Mouse (Mus musculus) embryonic facial prominence, embryonic 13.5 days (tissue): ENCODE measurements around the gene Srebf2. TPM values are rescaled to one million over a fixed set of nuclear protein-coding genes. Genes with fewer than 3 reads are reported as not detected.

Experiments
- ATAC-seq: fragments of 200-750 bp; cut with Nextera tagmentation; 2 replicates; pipeline ENCODE4 v1.8.0; 2017; ENCODE audit warnings: low read depth; ENCODE audit not compliant: insufficient number of reproducible peaks, insufficient read depth, low FRiP score, low TSS enrichment
- H3K27ac ChIP-seq: fragments of 300-500 bp; sonication (generic); 2 replicates; pipeline ENCODE4 v1.5.1; 2015; ENCODE audit warnings: moderate library complexity, mild to moderate bottlenecking, inconsistent platforms
- H3K27me3 ChIP-seq: fragments of 300-500 bp; sonication (generic); 2 replicates; pipeline ENCODE4 v1.6.1; 2015; ENCODE audit warnings: mild to moderate bottlenecking, inconsistent platforms
- H3K36me3 ChIP-seq: fragments of 300-500 bp; sonication (generic); 2 replicates; pipeline ENCODE4 v1.6.1; 2015; ENCODE audit warnings: mild to moderate bottlenecking, inconsistent platforms
- H3K4me1 ChIP-seq: fragments of 300-500 bp; sonication (generic); 2 replicates; pipeline ENCODE4 v1.6.1; 2015; ENCODE audit warnings: inconsistent platforms
- H3K4me2 ChIP-seq: fragments of 300-500 bp; sonication (generic); 2 replicates; pipeline ENCODE4 v1.6.1; 2015; ENCODE audit warnings: moderate library complexity, mild to moderate bottlenecking, inconsistent platforms
- H3K4me3 ChIP-seq: fragments of 300-500 bp; sonication (generic); 2 replicates; pipeline ENCODE4 v1.5.1; 2015; ENCODE audit warnings: mild to moderate bottlenecking, inconsistent platforms
- H3K9ac ChIP-seq: fragments of 300-500 bp; sonication (generic); 2 replicates; pipeline ENCODE4 v1.6.1; 2015; ENCODE audit warnings: mild to moderate bottlenecking, inconsistent platforms
- H3K9me3 ChIP-seq: fragments of 300-500 bp; sonication (generic); 2 replicates; pipeline ENCODE4 v1.6.1; 2016; ENCODE audit warnings: inconsistent platforms
- WGBS: fragments of 180-500 bp; shearing (Covaris S2); methylation state at CpG from one replicate; pipeline ENCODE4 v1.1.7; 2015; ENCODE audit warnings: mixed read lengths; 5-methylcytosine and 5-hydroxymethylcytosine counted together
- polyA plus RNA-seq: library from polyadenylated mRNA; unstranded; fragments of >200 nt; fragmentation: Nextera tagmentation; extraction: Ambion mirVana; gene quantifications from 2 replicates; pipeline ENCODE4 v1.2.1, GENCODE M21; 2015

Srebf2 gene
- polyA plus RNA-seq, 1 experiment from 2014 or later, result 160 TPM

- H3K9ac ChIP-seq, result no peak overlapping the region
- no peaks in the 10 kb centered on the region for H3K9me3 ChIP-seq
- no peak overlapping the region for H3K4me3 ChIP-seq
- no peak overlapping the region for H3K27ac ChIP-seq
- H3K27me3 ChIP-seq, result peaks cover 79% of the 10 kb centered on the region
- no peak overlapping the region for H3K4me2 ChIP-seq
- 49% methylated on average over 14 of the region's 14 CpGs for WGBS
- ATAC-seq, result no peak
- no peaks in the 10 kb centered on the region for H3K36me3 ChIP-seq
- peaks cover 17% of the 10 kb centered on the region for H3K4me1 ChIP-seq
These were observed 74.3 kb downstream of the Srebf2 start for GRCm38 (mm10) chr15:82221104-82221860.

DNA sequence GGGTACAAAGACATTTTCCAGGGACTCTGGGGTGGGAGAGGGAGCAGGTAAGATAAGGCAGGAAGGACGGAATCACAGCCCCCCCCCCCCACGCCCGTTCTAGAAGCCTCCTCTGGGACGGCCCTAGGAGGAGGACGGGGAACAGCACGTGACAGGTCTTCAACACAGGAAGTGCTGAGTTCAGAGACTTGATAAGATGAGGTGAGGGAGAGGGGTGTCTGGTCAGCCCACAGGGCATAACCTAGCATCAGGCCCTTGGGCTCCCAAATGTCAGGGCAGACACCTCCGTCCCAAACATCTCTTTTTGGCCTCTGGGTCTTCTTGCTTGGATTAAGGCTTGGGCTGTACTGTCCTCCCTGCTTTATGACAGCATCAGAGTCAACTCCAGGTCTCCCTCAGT lies 76.3 kb downstream of the Srebf2 start:
- no peaks in the 10 kb centered on the region for H3K9me3 ChIP-seq
- peaks cover 62% of the 10 kb centered on the region for H3K27me3 ChIP-seq
- H3K4me3 ChIP-seq, result no peak overlapping the region

DNA sequence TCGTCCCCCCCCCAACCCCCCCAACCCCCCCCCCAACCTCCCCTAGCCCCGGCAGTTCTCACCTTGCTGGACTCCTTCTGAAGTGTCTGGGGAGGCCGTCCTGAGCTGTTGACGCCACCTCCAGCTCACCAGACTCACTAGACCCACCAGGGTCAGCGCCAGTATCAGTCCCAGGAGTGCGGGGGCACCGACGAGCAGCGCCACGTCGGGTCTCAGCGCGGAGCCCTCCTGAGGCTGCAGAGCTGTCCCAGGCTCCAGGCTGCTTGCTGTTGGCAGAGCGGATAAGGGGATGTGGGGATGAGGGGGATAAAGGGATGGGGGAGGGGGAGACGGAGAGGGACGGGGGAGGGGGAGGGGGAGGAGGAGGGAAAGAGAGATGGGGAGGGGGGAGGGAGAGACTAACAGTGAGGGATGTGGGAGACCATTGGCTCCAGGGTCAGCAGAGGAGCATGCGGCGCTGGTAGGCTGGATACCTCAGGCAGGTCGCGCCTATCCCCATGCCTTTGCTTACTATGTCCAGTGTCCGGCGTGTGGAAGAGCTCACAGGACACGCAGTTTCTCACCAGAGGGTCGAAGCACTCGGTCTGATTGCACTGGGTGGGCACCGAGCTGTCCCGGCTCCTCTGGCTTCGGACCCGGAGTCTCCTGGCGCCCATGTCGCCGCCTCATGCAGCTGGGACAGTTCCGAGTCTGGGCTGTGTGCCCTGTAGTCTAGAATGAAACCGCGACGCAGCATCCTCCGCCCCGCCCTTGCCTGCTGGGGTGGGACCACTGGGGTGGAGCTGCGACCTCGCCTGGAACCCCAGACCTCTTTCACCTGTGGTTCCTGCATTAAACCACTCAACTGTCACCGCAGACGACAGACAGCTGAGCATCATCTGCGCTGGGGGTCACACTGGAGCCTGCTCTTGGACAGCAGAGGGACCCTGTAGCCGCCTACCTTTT lies 76.9 kb downstream of the Srebf2 start, which contains the start of gene Tnfrsf13c:
TSS of gene Tnfrsf13c (minus strand) at position 713 of the 945 bp plus-strand sequence.
- no peaks in the 10 kb centered on the region for H3K36me3 ChIP-seq
- ATAC-seq, result no peak
- H3K4me3 ChIP-seq, result peak within 1 kb of the TSS; percentile 40
- peaks cover 13% of the 10 kb centered on the region for H3K4me1 ChIP-seq
- peak within 1 kb of the TSS; percentile 73 for H3K4me2 ChIP-seq
- no peak within 1 kb of the TSS for H3K27ac ChIP-seq
- H3K9me3 ChIP-seq, result no peaks in the 10 kb centered on the region
- H3K9ac ChIP-seq, result peak within 1 kb of the TSS; percentile 58
- 2% methylated on average over 44 of the region's 44 CpGs for WGBS
- H3K27me3 ChIP-seq, result peaks cover 56% of the 10 kb centered on the region

More for the DNA sequence above, 76.3 kb downstream of the Srebf2 start:
- H3K4me1 ChIP-seq, result peaks cover 13% of the 10 kb centered on the region
- 45% methylated on average over 7 of the region's 7 CpGs for WGBS
- no peak for ATAC-seq
- H3K27ac ChIP-seq, result no peak overlapping the region
- no peaks in the 10 kb centered on the region for H3K36me3 ChIP-seq
- no peak overlapping the region for H3K9ac ChIP-seq
- peak overlapping the region; percentile 73 for H3K4me2 ChIP-seq

GRCm38 (mm10) chr15:82224602-82225215 lies 77.7 kb downstream of the Srebf2 start:
- peak overlapping the region; percentile 40 for H3K4me3 ChIP-seq

DNA sequence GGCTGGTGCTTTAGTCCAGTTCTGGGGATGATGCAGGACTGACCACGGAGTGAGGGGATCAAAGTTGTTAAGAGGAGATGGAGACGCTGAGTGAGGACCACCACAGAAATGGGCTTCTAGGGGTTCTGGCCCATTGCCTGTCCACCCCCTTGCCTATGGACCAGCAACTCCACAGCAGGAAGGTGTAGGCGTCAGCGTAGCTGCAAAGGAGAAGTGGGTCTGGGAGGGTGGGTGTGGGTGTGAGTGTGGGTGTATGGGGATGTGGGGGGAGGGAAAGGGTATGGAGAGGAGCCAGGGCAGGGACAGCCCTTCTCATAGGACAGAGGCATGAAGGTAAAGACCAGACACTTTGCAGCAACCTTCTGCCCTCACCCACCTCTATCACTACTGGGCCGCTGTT lies 78.8 kb downstream of the Srebf2 start:
- ATAC-seq, result no peak
- H3K4me1 ChIP-seq, result peaks cover 13% of the 10 kb centered on the region
- H3K9ac ChIP-seq, result no peak overlapping the region
- whole genome bisulfite sequencing, result 95% methylated on average over 5 of the region's 5 CpGs
- H3K27ac ChIP-seq, result no peak overlapping the region
- H3K4me2 ChIP-seq, result no peak overlapping the region
- H3K9me3 ChIP-seq, result no peaks in the 10 kb centered on the region
- H3K27me3 ChIP-seq, result peaks cover 44% of the 10 kb centered on the region
- H3K36me3 ChIP-seq, result no peaks in the 10 kb centered on the region
- H3K4me3 ChIP-seq, result no peak overlapping the region

More at GRCm38 (mm10) chr15:82224602-82225215, 77.7 kb downstream of the Srebf2 start:
- peaks cover 49% of the 10 kb centered on the region for H3K27me3 ChIP-seq
- 33% methylated on average over 7 of the region's 7 CpGs for WGBS
- no peak overlapping the region for H3K27ac ChIP-seq
- H3K36me3 ChIP-seq, result no peaks in the 10 kb centered on the region
- peaks cover 13% of the 10 kb centered on the region for H3K4me1 ChIP-seq
- no peaks in the 10 kb centered on the region for H3K9me3 ChIP-seq
- ATAC-seq, result no peak
- peak overlapping the region; percentile 73 for H3K4me2 ChIP-seq
- H3K9ac ChIP-seq, result peak overlapping the region; percentile 58; the same call in 1 of the 2 replicates

DNA sequence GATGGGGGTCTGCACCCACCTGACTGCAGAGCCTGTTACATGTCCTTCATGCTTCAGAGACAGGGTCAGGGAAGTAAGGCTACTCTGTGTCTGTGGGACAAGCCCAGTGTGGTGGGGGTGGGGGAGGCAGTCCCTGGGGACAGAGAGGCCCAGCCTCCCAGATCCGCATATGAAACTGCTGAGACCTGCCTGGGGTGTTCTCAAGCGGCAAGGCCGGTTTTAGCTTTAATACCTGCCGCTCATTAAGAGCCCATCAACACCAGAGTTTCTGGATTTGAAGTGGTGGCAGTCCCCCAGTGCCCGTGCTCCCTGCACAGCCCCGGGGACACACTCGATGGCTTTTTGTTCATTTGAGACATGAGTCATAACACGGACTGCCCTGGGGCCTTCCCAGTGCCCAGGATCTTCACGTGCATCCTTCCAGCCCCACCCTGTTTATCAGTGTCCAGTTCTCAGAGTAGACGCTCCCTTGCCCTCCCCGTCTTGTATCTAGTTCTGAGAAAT lies 82.6 kb downstream of the Srebf2 start:
- no peak overlapping the region for H3K27ac ChIP-seq

DNA sequence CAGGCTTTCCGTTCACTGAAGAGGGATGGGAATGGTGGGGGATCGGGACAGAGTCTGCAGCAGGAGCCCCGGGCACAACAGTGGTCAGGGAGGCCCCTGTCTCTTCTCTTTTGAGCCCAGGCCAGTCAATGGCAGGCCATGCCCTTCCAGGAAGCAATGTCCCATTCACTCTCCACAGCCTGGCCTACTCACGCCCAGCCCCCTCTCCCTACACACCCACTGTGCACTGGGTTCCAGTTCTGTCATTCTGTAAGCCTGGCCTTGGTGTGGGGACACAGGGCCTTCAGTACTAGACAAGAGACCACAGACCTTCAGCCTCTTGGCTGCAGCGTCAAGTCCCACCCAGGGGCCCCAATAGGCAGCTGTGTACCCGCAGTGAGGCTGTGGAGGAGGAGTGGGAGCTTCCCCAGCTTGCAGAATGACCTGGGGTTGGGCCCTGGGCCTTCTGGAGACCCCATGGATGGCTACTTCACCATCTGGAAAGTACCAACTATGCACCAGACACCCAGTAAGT lies 83.2 kb downstream of the Srebf2 start:
- Histone ChIP-seq H3K27ac (no peak overlapping the region), H3K4me1 (no peaks in the 10 kb centered on the region; the same call in 1 of the 2 replicates), H3K27me3 (peaks cover 11% of the 10 kb centered on the region), H3K9ac (0 out of 2 replicates have a peak overlapping the region, but pooled peaks have one; percentile 22), H3K9me3 (no peaks in the 10 kb centered on the region), H3K4me3 (no peak overlapping the region), H3K4me2 (no peak overlapping the region), H3K36me3 (0 out of 2 replicates have a peak, but pooled peaks cover 6% of the 10 kb centered on the region)
- WGBS, result 63% methylated on average over 6 of the region's 6 CpGs
- ATAC-seq, result no peak

More for the DNA sequence above, 82.6 kb downstream of the Srebf2 start:
- Histone ChIP-seq H3K4me1 (peaks cover 2% of the 10 kb centered on the region; the same call in 1 of the 2 replicates), H3K36me3 (0 out of 2 replicates have a peak, but pooled peaks cover 5% of the 10 kb centered on the region), H3K9me3 (no peaks in the 10 kb centered on the region), H3K9ac (peak overlapping the region; percentile 22; the same call in 1 of the 2 replicates), H3K4me2 (no peak overlapping the region), H3K27me3 (peaks cover 17% of the 10 kb centered on the region), H3K4me3 (no peak overlapping the region)
- ATAC-seq, result 0 out of 2 replicates have a peak, but pooled peaks have one; percentile 28
- WGBS, result 27% methylated on average over 11 of the region's 11 CpGs

GRCm38 (mm10) chr15:82231100-82231499 lies 84.1 kb downstream of the Srebf2 start:
- Histone ChIP-seq H3K4me1 (no peaks in the 10 kb centered on the region; the same call in 1 of the 2 replicates), H3K4me3 (no peak overlapping the region), H3K9me3 (no peaks in the 10 kb centered on the region), H3K36me3 (0 out of 2 replicates have a peak, but pooled peaks cover 6% of the 10 kb centered on the region), H3K27me3 (peaks cover 2% of the 10 kb centered on the region), H3K9ac (no peak overlapping the region), H3K27ac (no peak overlapping the region), H3K4me2 (no peak overlapping the region)
- 80% methylated on average over 4 of the region's 4 CpGs for WGBS
- ATAC-seq, result no peak

GRCm38 (mm10) chr15:82231591-82232378 lies 84.8 kb downstream of the Srebf2 start:
- no peak overlapping the region for H3K4me3 ChIP-seq
- H3K27me3 ChIP-seq, result no peaks in the 10 kb centered on the region
- H3K9me3 ChIP-seq, result no peaks in the 10 kb centered on the region
- no peak overlapping the region for H3K27ac ChIP-seq
- ATAC-seq, result no peak
- H3K9ac ChIP-seq, result no peak overlapping the region
- H3K36me3 ChIP-seq, result 0 out of 2 replicates have a peak, but pooled peaks cover 6% of the 10 kb centered on the region
- no peaks in the 10 kb centered on the region; the same call in 1 of the 2 replicates for H3K4me1 ChIP-seq
- 61% methylated on average over 11 of the region's 11 CpGs for WGBS
- no peak overlapping the region for H3K4me2 ChIP-seq

GRCm38 (mm10) chr15:82232651-82233050 lies 85.7 kb downstream of the Srebf2 start:
- Histone ChIP-seq H3K9ac (no peak overlapping the region), H3K36me3 (0 out of 2 replicates have a peak, but pooled peaks cover 6% of the 10 kb centered on the region), H3K27me3 (no peaks in the 10 kb centered on the region), H3K4me3 (no peak overlapping the region), H3K4me1 (no peaks in the 10 kb centered on the region; the same call in 1 of the 2 replicates), H3K4me2 (no peak overlapping the region), H3K9me3 (no peaks in the 10 kb centered on the region), H3K27ac (no peak overlapping the region)
- no peak for ATAC-seq
- WGBS, result 62% methylated on average over 4 of the region's 4 CpGs
